ENCODE assay signal across 8 mouse cellular contexts in genomic region chr11:84879007-84879771, GRCm38 (mm10). TPM values are rescaled to one million over a fixed set of nuclear protein-coding genes. Genes with fewer than 3 reads are reported as not detected.
DNase-seq lines count a peak whose midpoint lies in the region; ATAC-seq and TF ChIP-seq lines count a peak whose summit lies in the region.

No protein-coding gene starts in this region.

- H3K9ac ChIP-seq in heart, embryonic 16.5 days (ENCODE audit: low read length), result peak overlapping the region; percentile 95
- H3K9ac ChIP-seq in forebrain, postnatal 0 days, result peak overlapping the region; percentile 69
- H3K9ac ChIP-seq in midbrain, embryonic 13.5 days (replicated peaks), result peak overlapping the region; percentile 82

- peaks cover 10% of the 10 kb centered on the region for H3K36me3 ChIP-seq in heart, embryonic 16.5 days (ENCODE audit: control insufficient read depth, insufficient read depth)
- peaks cover 63% of the 10 kb centered on the region for H3K36me3 ChIP-seq in G1E (replicated peaks)
- peaks cover 15% of the 10 kb centered on the region; the same call in 1 of the 2 replicates for H3K36me3 ChIP-seq in forebrain, postnatal 0 days (ENCODE audit: insufficient read depth)
- peaks cover 11% of the 10 kb centered on the region for H3K36me3 ChIP-seq in midbrain, embryonic 13.5 days

- no peaks in the 10 kb centered on the region for H3K9me3 ChIP-seq in heart, embryonic 16.5 days (replicated peaks; ENCODE audit: control insufficient read depth, low read length)
- no peaks in the 10 kb centered on the region for H3K9me3 ChIP-seq in G1E (replicated peaks)
- no peaks in the 10 kb centered on the region for H3K9me3 ChIP-seq in forebrain, postnatal 0 days (ENCODE audit: low read length)
- H3K9me3 ChIP-seq in midbrain, embryonic 13.5 days, result no peaks in the 10 kb centered on the region

- peak overlapping the region; percentile 97 for H3K4me2 ChIP-seq in heart, embryonic 16.5 days (ENCODE audit: low read depth, low read length)
- H3K4me2 ChIP-seq in forebrain, postnatal 0 days (ENCODE audit: low read depth), result peak overlapping the region; percentile 90
- peak overlapping the region; percentile 87 for H3K4me2 ChIP-seq in midbrain, embryonic 13.5 days (replicated peaks)

- 21% methylated on average over 7 of the region's 7 CpGs for whole genome bisulfite sequencing in heart, embryonic 16.5 days
- WGBS in forebrain, postnatal 0 days, result 19% methylated on average over 7 of the region's 7 CpGs
- WGBS in midbrain, embryonic 13.5 days, result 27% methylated on average over 7 of the region's 7 CpGs

- H3K4me3 ChIP-seq in heart, embryonic 16.5 days (ENCODE audit: low read length), result peak overlapping the region; percentile 95
- peak overlapping the region; percentile 85 for H3K4me3 ChIP-seq in G1E (ENCODE audit: low read depth, low read length)
- peak overlapping the region; percentile 87 for H3K4me3 ChIP-seq in forebrain, postnatal 0 days (ENCODE audit: low read depth, low read length)
- H3K4me3 ChIP-seq in midbrain, embryonic 13.5 days (replicated peaks), result peak overlapping the region; percentile 90

- peaks cover 14% of the 10 kb centered on the region for H3K4me1 ChIP-seq in heart, embryonic 16.5 days (ENCODE audit: control insufficient read depth, insufficient read depth, low read length)
- H3K4me1 ChIP-seq in G1E (ENCODE audit: insufficient read depth, low read depth, low read length), result peaks cover 55% of the 10 kb centered on the region
- peaks cover 5% of the 10 kb centered on the region; the same call in 1 of the 2 replicates for H3K4me1 ChIP-seq in forebrain, postnatal 0 days (ENCODE audit: insufficient read depth)
- peaks cover 22% of the 10 kb centered on the region for H3K4me1 ChIP-seq in midbrain, embryonic 13.5 days (replicated peaks)

- H3K27ac ChIP-seq in heart, embryonic 16.5 days (ENCODE audit: low read length), result peak overlapping the region; percentile 98
- 0 out of 2 replicates have a peak overlapping the region, but pooled peaks have one; percentile 69 for H3K27ac ChIP-seq in forebrain, postnatal 0 days (ENCODE audit: low read depth, low read length)
- H3K27ac ChIP-seq in midbrain, embryonic 13.5 days, result peak overlapping the region; percentile 87; the same call in 1 of the 2 replicates

- no peak for TF ChIP-seq CTCF in G1E (IDR thresholded peaks at IDR 0.05; ENCODE audit: low read depth, low read length)
- no peak for TF ChIP-seq CTCF in forebrain, postnatal 0 days (IDR thresholded peaks at IDR 0.05; ENCODE audit: low read depth)

- no peak for DNase-seq in heart, postnatal 14 days
- no peak for DNase-seq in G1E (ENCODE audit: low spot score)
- no peak for DNase-seq in forebrain, postnatal 0 days
- DNase-seq in frontal cortex, postnatal 36 days (ENCODE audit: low spot score in 2 of 2), result no peak
- DNase-seq in thymus, adult 18-20 months, result no peak
- DNase-seq in kidney, adult 9 months, result no peak

- intact Hi-C loops in heart, postnatal 14 days (cut with DNase I), result no loop called here

- ATAC-seq in heart, embryonic 16.5 days (replicated peaks; ENCODE audit: extremely low read depth, insufficient read depth, low FRiP score), result no peak
- ATAC-seq in G1E (ENCODE audit: extremely low read depth, insufficient number of reproducible peaks, low FRiP score, poor library complexity, severe bottlenecking), result no peak
- ATAC-seq in forebrain, postnatal 0 days, result no peak
- ATAC-seq in midbrain, embryonic 13.5 days, result no peak

- no peaks in the 10 kb centered on the region for H3K27me3 ChIP-seq in heart, embryonic 16.5 days (ENCODE audit: control insufficient read depth, insufficient read depth, low read length)
- no peaks in the 10 kb centered on the region for H3K27me3 ChIP-seq in G1E (ENCODE audit: insufficient read depth, low read length)
- no peaks in the 10 kb centered on the region for H3K27me3 ChIP-seq in forebrain, postnatal 0 days (ENCODE audit: insufficient read depth, low read length)
- no peaks in the 10 kb centered on the region for H3K27me3 ChIP-seq in midbrain, embryonic 13.5 days

RNA-seq across cellular contexts. Expression of gene Myo19, which starts 0.8 kb away (rescaled TPM):
- 6.6 and 6.8 TPM in 2 replicates for polyA plus RNA-seq in heart, embryonic 16.5 days (2015; fragmentation: Nextera tagmentation; extraction: Ambion mirVana)
- total RNA-seq in heart, postnatal 14 days (2021), result 10 to 100 TPM; 10.6 to 10.7 TPM
- total RNA-seq in G1E (2014; fragmentation: Nextera tagmentation) (8.5 and 8.9 TPM in 2 replicates), G1E (2017) (5.2 and 6.0 TPM in 2 replicates)
- polyA plus RNA-seq in G1E (2012), result 15.5 and 22.6 TPM in 2 replicates
- 7.5 TPM in 2 replicates for total RNA-seq in forebrain, postnatal 0 days (2014; rRNA removed)
- 3.0 and 3.6 TPM in 2 replicates for polyA plus RNA-seq in forebrain, postnatal 0 days (2015; fragmentation: Nextera tagmentation; extraction: Ambion mirVana)
- polyA plus RNA-seq in midbrain, embryonic 13.5 days (2015; fragmentation: Nextera tagmentation; extraction: Ambion mirVana), result 6.2 and 6.3 TPM in 2 replicates

RNA-seq across cellular contexts. Expression of gene Pigw, which starts 0.9 kb away (rescaled TPM):
- 2.8 and 3.0 TPM in 2 replicates for polyA plus RNA-seq in heart, embryonic 16.5 days (2015; fragmentation: Nextera tagmentation; extraction: Ambion mirVana)
- 1 to 10 TPM; 5.3 to 6.0 TPM for total RNA-seq in heart, postnatal 14 days (2021)
- total RNA-seq in G1E (2014; fragmentation: Nextera tagmentation) (13.7 and 19.3 TPM in 2 replicates), G1E (2017) (8.4 and 11.4 TPM in 2 replicates)
- polyA plus RNA-seq in G1E (2012), result 2.2 and 3.4 TPM in 2 replicates
- 2.8 and 3.3 TPM in 2 replicates for total RNA-seq in forebrain, postnatal 0 days (2014; rRNA removed)
- 1.3 and 2.3 TPM in 2 replicates for polyA plus RNA-seq in forebrain, postnatal 0 days (2015; fragmentation: Nextera tagmentation; extraction: Ambion mirVana)
- polyA plus RNA-seq in midbrain, embryonic 13.5 days (2015; fragmentation: Nextera tagmentation; extraction: Ambion mirVana), result 2.3 and 3.1 TPM in 2 replicates

RNA-seq across cellular contexts. Expression of gene Ggnbp2, which starts 8.6 kb away (rescaled TPM):
- 50.0 and 55.8 TPM in 2 replicates for polyA plus RNA-seq in heart, embryonic 16.5 days (2015; fragmentation: Nextera tagmentation; extraction: Ambion mirVana)
- 10 to 100 TPM; 49.6 to 55.7 TPM for total RNA-seq in heart, postnatal 14 days (2021)
- total RNA-seq in G1E (2014; fragmentation: Nextera tagmentation) (170 and 191 TPM in 2 replicates), G1E (2017) (127 and 156 TPM in 2 replicates)
- polyA plus RNA-seq in G1E (2012), result 126 and 142 TPM in 2 replicates
- total RNA-seq in forebrain, postnatal 0 days (2014; rRNA removed), result 58.4 and 70.8 TPM in 2 replicates
- polyA plus RNA-seq in forebrain, postnatal 0 days (2015; fragmentation: Nextera tagmentation; extraction: Ambion mirVana), result 47.6 and 68.2 TPM in 2 replicates
- polyA plus RNA-seq in midbrain, embryonic 13.5 days (2015; fragmentation: Nextera tagmentation; extraction: Ambion mirVana), result 75.1 and 75.7 TPM in 2 replicates

RNA-seq across cellular contexts. Expression of gene Znhit3, which starts 37.0 kb away (rescaled TPM):
- 37.6 and 38.0 TPM in 2 replicates for polyA plus RNA-seq in heart, embryonic 16.5 days (2015; fragmentation: Nextera tagmentation; extraction: Ambion mirVana)
- 1 to 10 TPM; 8.5 to 8.6 TPM for total RNA-seq in heart, postnatal 14 days (2021)
- total RNA-seq in G1E (2014; fragmentation: Nextera tagmentation) (16.6 and 22.1 TPM in 2 replicates), G1E (2017) (40.2 and 44.2 TPM in 2 replicates)
- 2.2 and 2.4 TPM in 2 replicates for polyA plus RNA-seq in G1E (2012)
- total RNA-seq in forebrain, postnatal 0 days (2014; rRNA removed), result 40.0 and 50.7 TPM in 2 replicates
- 83.9 and 96.1 TPM in 2 replicates for polyA plus RNA-seq in forebrain, postnatal 0 days (2015; fragmentation: Nextera tagmentation; extraction: Ambion mirVana)
- 67.4 and 68.1 TPM in 2 replicates for polyA plus RNA-seq in midbrain, embryonic 13.5 days (2015; fragmentation: Nextera tagmentation; extraction: Ambion mirVana)

RNA-seq across cellular contexts. Expression of gene Dhrs11, which starts 50.4 kb away (rescaled TPM):
- 73.8 and 81.8 TPM in 2 replicates for polyA plus RNA-seq in heart, embryonic 16.5 days (2015; fragmentation: Nextera tagmentation; extraction: Ambion mirVana)
- total RNA-seq in heart, postnatal 14 days (2021), result 100 to 1,000 TPM; 114 to 125 TPM
- 36.6 and 180 TPM in 2 replicates for total RNA-seq in G1E (2014; fragmentation: Nextera tagmentation)
- total RNA-seq in G1E (2017), result 12.1 and 16.7 TPM in 2 replicates
- 7.0 and 7.7 TPM in 2 replicates for polyA plus RNA-seq in G1E (2012)
- total RNA-seq in forebrain, postnatal 0 days (2014; rRNA removed), result 4.8 and 8.3 TPM in 2 replicates
- polyA plus RNA-seq in forebrain, postnatal 0 days (2015; fragmentation: Nextera tagmentation; extraction: Ambion mirVana), result 7.8 TPM in 2 replicates
- 4.9 and 5.2 TPM in 2 replicates for polyA plus RNA-seq in midbrain, embryonic 13.5 days (2015; fragmentation: Nextera tagmentation; extraction: Ambion mirVana)
